Mouse (Mus musculus): ENCODE data around the gene Grb14. TPM values are rescaled to one million over a fixed set of nuclear protein-coding genes. Genes with fewer than 3 reads are reported as not detected.

The Grb14 gene
- not detected for total RNA-seq (2023)

DNA sequence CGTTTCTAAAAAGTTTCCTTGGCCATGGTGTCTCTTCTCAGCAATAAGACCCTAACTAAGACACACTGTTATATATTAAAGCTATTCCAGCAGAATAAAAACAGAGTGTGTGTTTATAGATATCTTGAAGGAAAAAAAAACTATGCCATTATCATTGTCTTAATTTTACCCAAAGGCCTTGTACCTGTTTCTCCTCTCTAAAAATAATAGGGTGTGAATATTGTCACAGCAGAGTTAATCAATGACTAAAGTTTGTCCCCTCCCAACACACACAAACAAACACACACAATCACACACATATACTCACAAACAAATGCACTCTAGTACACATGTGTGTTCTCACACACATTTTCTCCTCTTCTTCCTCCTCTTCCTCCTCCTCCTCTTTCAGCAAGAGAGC lies at the start of gene Grb14:
Gene Grb14, minus strand, starts transcription at position 101 of the 400 bp plus-strand sequence.

Other genes starting within 250 kb of the Grb14 start
- gene Cobll1, start 214.4 kb upstream of the Grb14 start, total RNA-seq (2023), result 10 to 100 TPM; 68.1 to 70.3 TPM